Mouse (Mus musculus): ENCODE data around the gene Nmnat2.

GRCm38 (mm10) chr1:152992271-152993134, 37.7 kb downstream of the Nmnat2 start:
- no peak for TF ChIP-seq POLR2A (IDR thresholded peaks at IDR 0.05; ENCODE audit: control insufficient read depth, low read depth, low read length)
- no peak for TF ChIP-seq CTCF (IDR thresholded peaks at IDR 0.05; ENCODE audit: control insufficient read depth, insufficient read depth, insufficient replicate concordance, low read depth, low read length)

All from testis, adult 2 months (tissue).